Mouse (Mus musculus): ENCODE results near the gene Zfp296.

- TF ChIP-seq CTCF (IDR thresholded peaks at IDR 0.05; ENCODE audit: control insufficient read depth, insufficient read depth, insufficient replicate concordance, low read depth, low read length) (no peak), POLR2A (IDR thresholded peaks at IDR 0.05; ENCODE audit: control insufficient read depth, low read depth, low read length) (no peak)
Observed at GRCm38 (mm10) chr7:19567426-19567825, 9.7 kb upstream of the Zfp296 start.

Measured in testis, adult 2 months (tissue).